Mouse (Mus musculus): ENCODE data around the gene Gm49361. TPM values are rescaled to one million over a fixed set of nuclear protein-coding genes. Genes with fewer than 3 reads are reported as not detected.

Gm49361 gene
- polyA plus RNA-seq (2012; rRNA removed), result not detected in 2 replicates

DNA sequence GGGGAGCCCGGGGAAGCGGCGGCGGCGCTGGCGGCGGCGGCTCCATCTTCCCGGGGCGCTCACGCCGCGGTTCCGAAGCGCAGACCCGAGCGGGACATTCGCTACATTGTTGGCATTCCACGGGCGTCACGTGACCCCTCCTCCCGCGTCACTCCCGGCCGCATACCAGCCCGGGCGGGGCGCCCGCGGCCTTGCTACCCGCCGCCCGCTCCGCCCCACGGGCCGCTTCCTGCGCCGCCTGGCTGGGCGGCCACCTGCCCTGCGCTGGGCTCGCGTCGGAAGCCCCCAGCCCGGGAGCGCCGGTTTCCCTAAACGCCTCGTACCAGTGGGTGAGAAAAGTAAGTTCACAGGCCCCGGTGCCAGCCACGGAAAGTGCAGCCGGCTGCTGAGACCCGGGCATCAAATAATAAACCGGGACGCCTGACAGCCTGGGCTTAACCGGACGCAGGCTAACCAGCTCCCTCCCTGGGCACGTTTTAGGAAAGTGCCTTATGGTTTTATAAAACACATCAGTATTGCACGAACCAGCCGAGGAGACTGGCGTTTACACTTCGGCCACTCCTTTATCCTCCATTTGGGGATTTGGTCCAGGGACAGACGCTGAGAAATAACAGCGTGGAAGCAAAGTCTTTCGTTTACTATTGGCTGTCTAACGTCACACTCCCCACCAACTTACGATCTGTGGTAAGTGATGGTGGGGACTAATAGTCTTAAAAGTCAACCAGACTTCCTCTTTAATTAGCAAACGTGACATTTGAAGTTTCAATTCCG, at the start of gene Gm49361:
Gene Gm49361 (minus strand): TSS at position 103 of the 771 bp plus-strand sequence.

DNA sequence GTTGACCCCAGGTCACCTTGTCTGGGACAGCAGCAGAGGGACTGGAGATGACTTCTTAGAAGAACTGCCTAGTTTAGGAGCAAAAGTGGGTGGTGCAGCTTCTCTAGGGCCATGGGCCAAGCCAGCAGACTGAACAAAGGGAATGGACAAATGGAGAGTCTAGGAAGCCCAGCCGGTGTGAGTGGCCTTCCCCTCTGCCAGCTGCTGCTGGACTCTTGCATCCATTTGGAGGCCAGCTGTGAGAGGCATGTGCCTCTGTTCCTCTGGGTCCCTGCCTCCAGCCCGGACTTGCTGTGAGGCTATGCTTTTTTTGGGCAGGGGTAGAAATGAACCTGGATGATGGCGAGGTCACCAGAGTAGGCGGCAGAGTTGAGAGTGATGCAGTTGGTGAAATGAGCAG, 12.3 kb upstream of the Gm49361 start, which contains the start of gene Lats2:
Gene Lats2 (minus strand): TSS at position 152 of the 400 bp plus-strand sequence.

DNA sequence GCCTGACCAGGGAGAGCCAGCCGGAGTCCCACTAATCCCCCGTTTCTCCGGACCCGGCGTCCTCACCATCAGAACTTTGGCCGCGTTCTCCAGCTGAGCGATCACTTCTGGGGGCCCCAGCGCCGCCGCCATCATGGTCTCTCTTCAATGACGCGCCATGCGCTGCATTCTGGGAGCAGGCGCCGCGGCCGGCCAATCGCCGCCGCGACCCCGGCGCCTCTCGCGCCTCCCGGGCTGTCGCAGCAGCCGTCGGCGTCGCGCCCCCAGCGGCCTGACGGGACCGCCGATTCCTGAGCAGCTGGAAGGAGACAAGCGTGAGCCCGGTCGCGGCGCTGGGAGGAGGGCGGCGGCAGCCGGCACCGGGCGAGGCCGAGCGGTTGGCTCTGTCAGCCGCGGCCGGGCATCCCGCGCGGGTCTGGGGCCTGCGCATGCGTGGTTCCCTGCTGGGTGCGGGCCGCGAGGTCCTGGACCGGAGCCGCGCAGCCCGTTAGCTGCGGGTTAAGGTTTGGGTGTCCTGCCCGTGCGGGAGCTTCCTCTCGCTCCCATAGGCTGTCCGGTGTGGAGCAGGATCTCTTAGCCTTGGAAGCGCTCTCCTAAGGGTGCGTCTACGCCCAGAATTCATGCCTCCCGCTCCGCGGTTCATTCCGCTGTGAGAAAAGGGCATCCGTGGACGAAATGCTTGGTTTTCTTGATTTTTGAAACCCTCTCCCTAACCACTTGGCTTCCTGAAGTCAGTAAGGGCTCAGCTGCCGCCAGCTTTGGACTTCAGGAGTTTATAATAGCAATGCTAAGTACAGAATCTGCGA, 80.9 kb downstream of the Gm49361 start, which contains the start of gene Xpo4:
Gene Xpo4 (minus strand): TSS at position 609 of the 806 bp plus-strand sequence.

Other genes starting within 250 kb of the Gm49361 start
- gene Il17d, start 221.3 kb downstream of the Gm49361 start, polyA plus RNA-seq (2012; rRNA removed), result 0.32 and 0.44 TPM in 2 replicates
- 14.9 and 16.8 TPM in 2 replicates for gene Eef1akmt1, start 174.5 kb downstream of the Gm49361 start, polyA plus RNA-seq (2012; rRNA removed)
- gene Xpo4, start 80.7 kb downstream of the Gm49361 start, polyA plus RNA-seq (2012; rRNA removed), result 6.6 and 8.0 TPM in 2 replicates
- gene Lats2, start 12.3 kb upstream of the Gm49361 start, polyA plus RNA-seq (2012; rRNA removed), result 3.0 and 3.6 TPM in 2 replicates
- gene Sap18, start 52.1 kb upstream of the Gm49361 start, polyA plus RNA-seq (2012; rRNA removed), result 15.9 and 16.2 TPM in 2 replicates
- gene Ska3, start 80.1 kb upstream of the Gm49361 start, polyA plus RNA-seq (2012; rRNA removed), result 7.8 and 10.4 TPM in 2 replicates
- gene Mrpl57, start 80.1 kb upstream of the Gm49361 start, polyA plus RNA-seq (2012; rRNA removed), result 40.7 and 44.8 TPM in 2 replicates
- 3.0 and 3.9 TPM in 2 replicates for gene Zdhhc20, start 144.2 kb upstream of the Gm49361 start, polyA plus RNA-seq (2012; rRNA removed)

Data from liver, embryonic 14 days (tissue).